Mouse (Mus musculus) CH12.LX (cell line): ENCODE measurements around the gene Cnot2. TPM values are rescaled to one million over a fixed set of nuclear protein-coding genes. Genes with fewer than 3 reads are reported as not detected.

Experiments
- DNase-seq: peaks from one replicate; pipeline ENCODE4 v3.0.0-alpha.2; 2013; ENCODE audit errors: extremely low read depth
- H3K27ac ChIP-seq: 2 replicates; pipeline ENCODE4 v1.5.1; 2012; ENCODE audit warnings: low read depth, mild to moderate bottlenecking, control low read depth, moderate library complexity; ENCODE audit not compliant: insufficient read depth
- H3K27me3 ChIP-seq: replicated peaks from 2 replicates; pipeline ENCODE3; 2012; ENCODE audit warnings: inconsistent platforms
- H3K36me3 ChIP-seq, 2 experiments: replicated peaks in 1 of 2; 2 replicates each; pipeline versions ENCODE3 to v1.6.1; 2012; ENCODE audit warnings: inconsistent platforms in 1 of 2, low read length in 1 of 2, mild to moderate bottlenecking in 1 of 2, mixed read lengths in 1 of 2, moderate library complexity in 1 of 2; ENCODE audit not compliant: control insufficient read depth in 1 of 2, insufficient read depth in 1 of 2
- H3K4me1 ChIP-seq, 2 experiments: 2 replicates each; pipeline ENCODE4 v1.6.1; 2012; ENCODE audit warnings: inconsistent platforms in 1 of 2, moderate library complexity in 1 of 2; ENCODE audit not compliant: insufficient read depth in 2 of 2, control insufficient read depth in 1 of 2
- H3K4me2 ChIP-seq: 2 replicates; pipeline ENCODE4 v1.6.1; 2012; ENCODE audit warnings: low read depth, mild to moderate bottlenecking, control low read depth; ENCODE audit not compliant: poor library complexity, insufficient read depth, severe bottlenecking
- H3K4me3 ChIP-seq, 3 experiments: fragments of 150-350 bp in 1 of 3; sonication (generic) in 1 of 3; replicated peaks in 1 of 3; 2 replicates each; pipeline versions ENCODE3 to v1.5.1; 2011 to 2012; ENCODE audit warnings: low read depth in 2 of 3, low read length in 2 of 3, mild to moderate bottlenecking in 2 of 3, moderate library complexity in 2 of 3, control low read depth in 1 of 3, improper control_type of control experiment in 1 of 3, inconsistent platforms in 1 of 3, mixed read lengths in 1 of 3; ENCODE audit not compliant: poor library complexity in 1 of 3
- H3K79me2 ChIP-seq: replicated peaks from 2 replicates; pipeline ENCODE4 v1.6.1; 2012; ENCODE audit warnings: mild to moderate bottlenecking, moderate library complexity; ENCODE audit not compliant: control insufficient read depth, poor library complexity, insufficient read depth, severe bottlenecking; ENCODE audit errors: extremely low read depth
- H3K9ac ChIP-seq: 2 replicates; pipeline ENCODE4 v1.6.1; 2012; ENCODE audit warnings: low read depth, mild to moderate bottlenecking, control low read depth, moderate library complexity; ENCODE audit not compliant: insufficient read depth
- H3K9me3 ChIP-seq: replicated peaks from 2 replicates; pipeline ENCODE3; 2012; ENCODE audit warnings: low read length, inconsistent platforms, mixed read lengths
- CHD2 ChIP-seq: IDR thresholded peaks from 2 replicates; pipeline ENCODE4 v1.6.1; 2011; ENCODE audit warnings: low read length, improper control_type of control experiment
- CTCF ChIP-seq, 2 experiments: IDR thresholded peaks in 1 of 2; conservative IDR thresholded peaks in 1 of 2; 2 replicates each; pipeline ENCODE4 v1.5.1; 2011 to 2012; ENCODE audit warnings: low read depth in 2 of 2, low read length in 2 of 2, improper control_type of control experiment in 1 of 2, inconsistent platforms in 1 of 2, mild to moderate bottlenecking in 1 of 2, moderate library complexity in 1 of 2
- E2F4 ChIP-seq: IDR thresholded peaks from 2 replicates; pipeline ENCODE4 v1.6.1; 2011; ENCODE audit warnings: low read depth, low read length, improper control_type of control experiment; ENCODE audit not compliant: insufficient replicate concordance
- ETS1 ChIP-seq: conservative IDR thresholded peaks from 2 replicates; pipeline ENCODE4 v1.6.1; 2012; ENCODE audit warnings: low read depth, mild to moderate bottlenecking, inconsistent platforms, low read length, improper control_type of control experiment, moderate library complexity
- HCFC1 ChIP-seq: IDR thresholded peaks from 2 replicates; pipeline ENCODE4 v1.6.1; 2012; ENCODE audit warnings: low read depth, mild to moderate bottlenecking, inconsistent platforms, low read length, improper control_type of control experiment
- JUND ChIP-seq: conservative IDR thresholded peaks from 2 replicates; pipeline ENCODE4 v1.6.1; 2011; ENCODE audit warnings: low read depth, low read length, improper control_type of control experiment
- KAT2A ChIP-seq: IDR thresholded peaks from 2 replicates; pipeline ENCODE4 v1.6.1; 2012; ENCODE audit warnings: low read length, improper control_type of control experiment, inconsistent platforms; ENCODE audit not compliant: insufficient replicate concordance
- MAFK ChIP-seq: IDR thresholded peaks from 2 replicates; pipeline ENCODE4 v1.6.1; 2011; ENCODE audit warnings: low read length, improper control_type of control experiment; ENCODE audit not compliant: insufficient replicate concordance
- MXI1 ChIP-seq: IDR thresholded peaks from 2 replicates; pipeline ENCODE4 v1.6.1; 2011; ENCODE audit warnings: mild to moderate bottlenecking, low read depth, low read length, improper control_type of control experiment
- NELFE ChIP-seq: IDR thresholded peaks from 2 replicates; pipeline ENCODE4 v1.6.1; 2011; ENCODE audit warnings: low read depth, low read length, improper control_type of control experiment
- NRF1 ChIP-seq: IDR thresholded peaks from 2 replicates; pipeline ENCODE4 v1.6.1; 2014; ENCODE audit warnings: low read depth, mild to moderate bottlenecking, inconsistent platforms, low read length, improper control_type of control experiment, moderate library complexity
- PAX5 ChIP-seq: IDR thresholded peaks from 2 replicates; pipeline ENCODE4 v1.6.1; 2012; ENCODE audit warnings: low read length, inconsistent platforms, mixed read lengths
- TBP ChIP-seq: conservative IDR thresholded peaks from 2 replicates; pipeline ENCODE4 v1.6.1; 2011; ENCODE audit warnings: low read depth, low read length, improper control_type of control experiment
- TCF12 ChIP-seq: IDR thresholded peaks from 2 replicates; pipeline ENCODE4 v1.6.1; 2014; ENCODE audit warnings: low read depth, mild to moderate bottlenecking, inconsistent platforms, low read length, improper control_type of control experiment
- UBTF ChIP-seq: IDR thresholded peaks from 2 replicates; pipeline ENCODE4 v1.6.1; 2012; ENCODE audit warnings: low read depth, mild to moderate bottlenecking, inconsistent platforms, low read length, improper control_type of control experiment, moderate library complexity
- dilution Hi-C: fragments of 300-500 bp; cut with MboI; formaldehyde crosslinking; loops from 2 replicates; pipeline ENCODE4 v1.14.3; 2020; ENCODE audit warnings: low sequenced_read_pairs; ENCODE audit not compliant: extremely low pct_unique_long_range_greater_than_20kb, extremely low pct_ligation_motif_present
- in situ Hi-C: fragments of 300-500 bp; cut with MboI; formaldehyde crosslinking; loops from 3 replicates; pipeline ENCODE4 v1.14.3; 2019; ENCODE audit warnings: low sequenced_read_pairs, low pct_ligation_motif_present, low pct_unique_long_range_greater_than_20kb, mixed read lengths
- polyA plus RNA-seq: library from polyadenylated mRNA; unstranded; fragments of >175 nt; gene quantifications from 2 replicates; pipeline ENCODE4 v1.2.1, GENCODE M21; 2012; ENCODE audit warnings: low read depth; ENCODE audit not compliant: insufficient read length
- total RNA-seq, 2 experiments: library from RNA; depleted of rRNA; stranded (reverse); fragments of 300-350 nt in 1 of 2; fragments of >200 nt in 1 of 2; gene quantifications; 2 replicates each; pipeline ENCODE4 v1.2.3; 2012 to 2014

Gene Cnot2
- total and polyA plus RNA-seq, 3 experiments: 69.5 to 150 (median 97.0) TPM

GRCm38 (mm10) chr10:116505303-116506014 lies 75.9 kb downstream of the Cnot2 start:
- DNase-seq: peak; percentile 44
- no peak overlapping the region for H3K4me3 ChIP-seq
- H3K9me3 ChIP-seq: no peaks in the 10 kb centered on the region
- peaks cover 7 to 26% of the 10 kb centered on the region in 2 experiments for H3K36me3 ChIP-seq
- H3K27me3 ChIP-seq: no peaks in the 10 kb centered on the region
- H3K4me1 ChIP-seq: peaks cover 0 to 16% of the 10 kb centered on the region in 2 experiments; a peak in 2 of 4 replicates
- no peak overlapping the region for H3K9ac ChIP-seq
- in situ Hi-C loops (no loop called here), dilution Hi-C loops (no loop called here)
- H3K4me2 ChIP-seq: no peak overlapping the region
- TF ChIP-seq TCF12 (no peak), NELFE (no peak), ETS1 (no peak), MAFK (no peak), HCFC1 (no peak), JUND (no peak), KAT2A (no peak)
- H3K79me2 ChIP-seq: peaks cover 2% of the 10 kb centered on the region; the same call in 1 of the 2 replicates
- no peak overlapping the region for H3K27ac ChIP-seq

GRCm38 (mm10) chr10:116492768-116493167 lies 88.5 kb downstream of the Cnot2 start:
- no peak overlapping the region for H3K9ac ChIP-seq
- no peaks in the 10 kb centered on the region for H3K79me2 ChIP-seq
- H3K9me3 ChIP-seq: peaks cover 2% of the 10 kb centered on the region
- dilution Hi-C loops (no loop called here), in situ Hi-C loops (no loop called here)
- H3K36me3 ChIP-seq: peaks cover 31 to 66% of the 10 kb centered on the region in 2 experiments
- no peak overlapping the region for H3K4me3 ChIP-seq
- no peak overlapping the region for H3K27ac ChIP-seq
- peaks cover 5 to 19% of the 10 kb centered on the region in 2 experiments for H3K4me1 ChIP-seq
- no peak overlapping the region for H3K4me2 ChIP-seq
- no peaks in the 10 kb centered on the region for H3K27me3 ChIP-seq
- no peak for DNase-seq
- TF ChIP-seq UBTF (no peak), TBP (no peak), PAX5 (no peak), KAT2A (no peak), CHD2 (no peak), TCF12 (no peak), CTCF (conservative IDR thresholded peaks at IDR 0.05 in 1 of 2, IDR thresholded peaks at IDR 0.05 in 1 of 2; ENCODE audit: low read depth in 2 of 2, low read length in 2 of 2) (no peak), ETS1 (no peak), E2F4 (no peak), JUND (no peak), MXI1 (no peak), NRF1 (no peak)
